Mouse (Mus musculus) spleen, adult 2 months (tissue): ENCODE data around the gene Nfia.

Source experiments
- CTCF ChIP-seq: fragments of 200-500 bp; IDR thresholded peaks from 2 replicates; pipeline ENCODE4 v1.5.1; 2011; ENCODE audit warnings: mild to moderate bottlenecking, inconsistent platforms; ENCODE audit not compliant: insufficient read depth, insufficient read length, insufficient replicate concordance; ENCODE audit errors: extremely low read depth
- POLR2A ChIP-seq: fragments of 200-500 bp; IDR thresholded peaks from 2 replicates; pipeline ENCODE4 v1.6.1; 2011; ENCODE audit warnings: low read depth, low read length, inconsistent platforms

DNA sequence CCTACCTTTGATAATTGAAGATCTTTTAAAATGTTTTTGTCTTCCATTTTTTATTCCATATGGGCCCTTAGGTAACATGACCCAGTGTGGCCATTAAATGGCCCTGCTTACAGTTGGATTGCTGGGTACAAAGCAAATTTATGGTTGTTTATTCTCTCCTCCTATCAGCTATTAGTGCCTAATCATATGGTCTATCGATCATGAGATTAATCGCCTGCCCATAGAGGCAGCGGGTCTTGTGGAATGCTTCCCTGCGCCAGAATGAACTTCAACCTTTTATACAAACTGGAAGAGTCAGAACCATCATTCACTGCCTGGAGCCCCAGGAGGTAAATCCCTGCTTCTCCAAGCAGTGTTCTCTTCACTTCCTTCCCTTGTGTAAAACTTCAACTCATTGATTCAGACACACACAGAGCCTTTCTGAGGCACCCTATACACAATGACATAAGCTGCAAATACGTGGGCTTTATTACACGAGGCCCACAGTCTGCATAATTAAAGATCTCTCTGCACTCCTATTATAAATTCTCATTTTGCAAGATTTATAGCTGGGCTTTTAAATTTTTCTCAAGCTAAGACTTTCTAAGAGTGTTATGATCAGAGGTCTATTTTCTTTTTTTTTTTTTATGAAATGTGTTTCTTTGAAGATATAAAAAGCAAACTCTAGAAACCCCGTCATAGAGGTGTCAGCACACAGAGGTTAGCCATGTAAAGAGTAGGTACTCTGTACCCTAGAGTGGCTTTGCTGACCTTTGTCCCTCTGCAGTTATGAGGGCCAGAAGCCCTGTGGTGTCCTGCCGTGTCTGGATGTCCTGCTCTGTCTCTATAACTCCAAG, 67.9 kb downstream of the Nfia start:
- TF ChIP-seq CTCF (no peak), POLR2A (no peak)
